Mouse (Mus musculus): Measurements from ENCODE around the gene Chmp2a. TPM values are rescaled to one million over a fixed set of nuclear protein-coding genes. Genes with fewer than 3 reads are reported as not detected.

Chmp2a gene
- polyA plus RNA-seq, 1 experiment, result 159 TPM

- H3K9me3 ChIP-seq (replicated peaks; ENCODE audit: control insufficient read depth, insufficient read depth, low read length, poor library complexity, severe bottlenecking), result no peaks in the 10 kb centered on the region
- no peaks in the 10 kb centered on the region for H3K36me3 ChIP-seq (ENCODE audit: control insufficient read depth, insufficient read depth, low read length, poor library complexity, severe bottlenecking)
- TF ChIP-seq POLR2A (IDR thresholded peaks at IDR 0.05; ENCODE audit: insufficient read depth, low read length), result peak; percentile 23
- no peak for TF ChIP-seq CTCF (IDR thresholded peaks at IDR 0.05; ENCODE audit: low read depth, low read length)
- TF ChIP-seq EP300 (IDR thresholded peaks at IDR 0.05; ENCODE audit: insufficient read depth, low read depth, low read length), result no peak
- H3K4me1 ChIP-seq (ENCODE audit: control insufficient read depth, insufficient read depth, low read length), result peaks cover 2% of the 10 kb centered on the region
- H3K27ac ChIP-seq (ENCODE audit: insufficient read depth, low read length), result peak within 1 kb of the TSS; percentile 69
- peak within 1 kb of the TSS; percentile 50 for H3K9ac ChIP-seq (ENCODE audit: low read depth, poor library complexity, severe bottlenecking)
- no peaks in the 10 kb centered on the region for H3K27me3 ChIP-seq (ENCODE audit: control insufficient read depth, insufficient read depth, low read length, poor library complexity, severe bottlenecking)
- peak within 1 kb of the TSS; percentile 95 for H3K4me3 ChIP-seq (ENCODE audit: low read depth, low read length)
Measured at GRCm38 (mm10) chr7:13054287-13055010, 19.8 kb upstream of the Chmp2a start, which contains the start of gene Mzf1. Gene Mzf1, minus strand, starts transcription at chr7:13054764.

GRCm38 (mm10) chr7:13053961-13054286, 19.3 kb upstream of the Chmp2a start:
- H3K27ac ChIP-seq (ENCODE audit: insufficient read depth, low read length), result no peak overlapping the region
- no peaks in the 10 kb centered on the region for H3K27me3 ChIP-seq (ENCODE audit: control insufficient read depth, insufficient read depth, low read length, poor library complexity, severe bottlenecking)
- peaks cover 2% of the 10 kb centered on the region for H3K4me1 ChIP-seq (ENCODE audit: control insufficient read depth, insufficient read depth, low read length)
- peak overlapping the region; percentile 50 for H3K9ac ChIP-seq (ENCODE audit: low read depth, poor library complexity, severe bottlenecking)
- TF ChIP-seq CTCF (IDR thresholded peaks at IDR 0.05; ENCODE audit: low read depth, low read length), result no peak
- TF ChIP-seq POLR2A (IDR thresholded peaks at IDR 0.05; ENCODE audit: insufficient read depth, low read length), result no peak
- no peak for TF ChIP-seq EP300 (IDR thresholded peaks at IDR 0.05; ENCODE audit: insufficient read depth, low read depth, low read length)
- H3K36me3 ChIP-seq (ENCODE audit: control insufficient read depth, insufficient read depth, low read length, poor library complexity, severe bottlenecking), result no peaks in the 10 kb centered on the region
- no peaks in the 10 kb centered on the region for H3K9me3 ChIP-seq (replicated peaks; ENCODE audit: control insufficient read depth, insufficient read depth, low read length, poor library complexity, severe bottlenecking)
- peak overlapping the region; percentile 95 for H3K4me3 ChIP-seq (ENCODE audit: low read depth, low read length)

- no peak overlapping the region for H3K9ac ChIP-seq (ENCODE audit: low read depth, poor library complexity, severe bottlenecking)
- no peak for TF ChIP-seq POLR2A (IDR thresholded peaks at IDR 0.05; ENCODE audit: insufficient read depth, low read length)
- no peak for TF ChIP-seq EP300 (IDR thresholded peaks at IDR 0.05; ENCODE audit: insufficient read depth, low read depth, low read length)
- TF ChIP-seq CTCF (IDR thresholded peaks at IDR 0.05; ENCODE audit: low read depth, low read length), result no peak
- no peaks in the 10 kb centered on the region for H3K9me3 ChIP-seq (replicated peaks; ENCODE audit: control insufficient read depth, insufficient read depth, low read length, poor library complexity, severe bottlenecking)
- no peak overlapping the region for H3K27ac ChIP-seq (ENCODE audit: insufficient read depth, low read length)
- H3K27me3 ChIP-seq (ENCODE audit: control insufficient read depth, insufficient read depth, low read length, poor library complexity, severe bottlenecking), result no peaks in the 10 kb centered on the region
- no peaks in the 10 kb centered on the region for H3K36me3 ChIP-seq (ENCODE audit: control insufficient read depth, insufficient read depth, low read length, poor library complexity, severe bottlenecking)
- no peak overlapping the region for H3K4me3 ChIP-seq (ENCODE audit: low read depth, low read length)
- peaks cover 2% of the 10 kb centered on the region for H3K4me1 ChIP-seq (ENCODE audit: control insufficient read depth, insufficient read depth, low read length)
Measured at GRCm38 (mm10) chr7:13053501-13053900, 18.9 kb upstream of the Chmp2a start.

- no peak overlapping the region for H3K9ac ChIP-seq (ENCODE audit: low read depth, poor library complexity, severe bottlenecking)
Measured at GRCm38 (mm10) chr7:13053001-13053400, 18.4 kb upstream of the Chmp2a start.

GRCm38 (mm10) chr7:13046084-13046483, 11.5 kb upstream of the Chmp2a start:
- Histone ChIP-seq H3K4me1 (ENCODE audit: control insufficient read depth, insufficient read depth, low read length) (no peaks in the 10 kb centered on the region), H3K4me3 (ENCODE audit: low read depth, low read length) (no peak overlapping the region), H3K9ac (ENCODE audit: low read depth, poor library complexity, severe bottlenecking) (no peak overlapping the region), H3K27ac (ENCODE audit: insufficient read depth, low read length) (no peak overlapping the region), H3K36me3 (ENCODE audit: control insufficient read depth, insufficient read depth, low read length, poor library complexity, severe bottlenecking) (no peaks in the 10 kb centered on the region), H3K9me3 (replicated peaks; ENCODE audit: control insufficient read depth, insufficient read depth, low read length, poor library complexity, severe bottlenecking) (no peaks in the 10 kb centered on the region), H3K27me3 (ENCODE audit: control insufficient read depth, insufficient read depth, low read length, poor library complexity, severe bottlenecking) (no peaks in the 10 kb centered on the region)
- TF ChIP-seq EP300 (IDR thresholded peaks at IDR 0.05; ENCODE audit: insufficient read depth, low read depth, low read length) (no peak), CTCF (IDR thresholded peaks at IDR 0.05; ENCODE audit: low read depth, low read length) (peak; percentile 64)

More at GRCm38 (mm10) chr7:13053001-13053400, 18.4 kb upstream of the Chmp2a start:
- Histone ChIP-seq H3K36me3 (ENCODE audit: control insufficient read depth, insufficient read depth, low read length, poor library complexity, severe bottlenecking) (no peaks in the 10 kb centered on the region), H3K9me3 (replicated peaks; ENCODE audit: control insufficient read depth, insufficient read depth, low read length, poor library complexity, severe bottlenecking) (no peaks in the 10 kb centered on the region), H3K27ac (ENCODE audit: insufficient read depth, low read length) (no peak overlapping the region), H3K4me1 (ENCODE audit: control insufficient read depth, insufficient read depth, low read length) (peaks cover 2% of the 10 kb centered on the region), H3K4me3 (ENCODE audit: low read depth, low read length) (no peak overlapping the region), H3K27me3 (ENCODE audit: control insufficient read depth, insufficient read depth, low read length, poor library complexity, severe bottlenecking) (no peaks in the 10 kb centered on the region)
- TF ChIP-seq CTCF (IDR thresholded peaks at IDR 0.05; ENCODE audit: low read depth, low read length), result no peak
- TF ChIP-seq EP300 (IDR thresholded peaks at IDR 0.05; ENCODE audit: insufficient read depth, low read depth, low read length), result no peak
- TF ChIP-seq POLR2A (IDR thresholded peaks at IDR 0.05; ENCODE audit: insufficient read depth, low read length), result no peak

DNA sequence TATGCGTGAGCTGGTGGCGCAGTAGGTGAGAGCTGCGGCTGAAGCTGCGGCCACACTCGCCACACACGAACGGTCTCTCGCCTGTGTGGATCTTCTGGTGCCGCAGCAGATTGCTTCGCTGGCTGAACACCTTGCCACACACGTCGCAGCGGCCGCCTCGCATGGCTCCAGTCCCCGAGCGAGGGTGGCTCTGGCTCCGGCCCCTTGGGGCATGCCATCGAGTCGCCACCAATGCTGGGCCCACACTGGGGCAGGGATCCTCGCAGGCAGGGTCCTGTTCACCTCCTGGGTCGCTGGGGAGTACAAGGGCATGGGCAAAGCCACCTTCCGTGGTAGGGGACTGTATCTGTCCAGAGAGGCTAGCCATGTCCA, 9.6 kb upstream of the Chmp2a start:
- no peaks in the 10 kb centered on the region for H3K27me3 ChIP-seq (ENCODE audit: control insufficient read depth, insufficient read depth, low read length, poor library complexity, severe bottlenecking)
- H3K4me3 ChIP-seq (ENCODE audit: low read depth, low read length), result peak overlapping the region; percentile 76
- no peak overlapping the region for H3K27ac ChIP-seq (ENCODE audit: insufficient read depth, low read length)

More for the DNA sequence above, 9.6 kb upstream of the Chmp2a start:
- Histone ChIP-seq H3K36me3 (ENCODE audit: control insufficient read depth, insufficient read depth, low read length, poor library complexity, severe bottlenecking) (no peaks in the 10 kb centered on the region), H3K9me3 (replicated peaks; ENCODE audit: control insufficient read depth, insufficient read depth, low read length, poor library complexity, severe bottlenecking) (no peaks in the 10 kb centered on the region), H3K4me1 (ENCODE audit: control insufficient read depth, insufficient read depth, low read length) (no peaks in the 10 kb centered on the region), H3K9ac (ENCODE audit: low read depth, poor library complexity, severe bottlenecking) (peak overlapping the region; percentile 59)
- TF ChIP-seq EP300 (IDR thresholded peaks at IDR 0.05; ENCODE audit: insufficient read depth, low read depth, low read length) (no peak), CTCF (IDR thresholded peaks at IDR 0.05; ENCODE audit: low read depth, low read length) (no peak), POLR2A (IDR thresholded peaks at IDR 0.05; ENCODE audit: insufficient read depth, low read length) (no peak)
